Mouse (Mus musculus): Measurements from ENCODE around the gene Rap1b. TPM values are rescaled to one million over a fixed set of nuclear protein-coding genes. Genes with fewer than 3 reads are reported as not detected.

Rap1b gene
- polyA plus RNA-seq, 1 experiment from 2014 or later = 261 TPM

DNA sequence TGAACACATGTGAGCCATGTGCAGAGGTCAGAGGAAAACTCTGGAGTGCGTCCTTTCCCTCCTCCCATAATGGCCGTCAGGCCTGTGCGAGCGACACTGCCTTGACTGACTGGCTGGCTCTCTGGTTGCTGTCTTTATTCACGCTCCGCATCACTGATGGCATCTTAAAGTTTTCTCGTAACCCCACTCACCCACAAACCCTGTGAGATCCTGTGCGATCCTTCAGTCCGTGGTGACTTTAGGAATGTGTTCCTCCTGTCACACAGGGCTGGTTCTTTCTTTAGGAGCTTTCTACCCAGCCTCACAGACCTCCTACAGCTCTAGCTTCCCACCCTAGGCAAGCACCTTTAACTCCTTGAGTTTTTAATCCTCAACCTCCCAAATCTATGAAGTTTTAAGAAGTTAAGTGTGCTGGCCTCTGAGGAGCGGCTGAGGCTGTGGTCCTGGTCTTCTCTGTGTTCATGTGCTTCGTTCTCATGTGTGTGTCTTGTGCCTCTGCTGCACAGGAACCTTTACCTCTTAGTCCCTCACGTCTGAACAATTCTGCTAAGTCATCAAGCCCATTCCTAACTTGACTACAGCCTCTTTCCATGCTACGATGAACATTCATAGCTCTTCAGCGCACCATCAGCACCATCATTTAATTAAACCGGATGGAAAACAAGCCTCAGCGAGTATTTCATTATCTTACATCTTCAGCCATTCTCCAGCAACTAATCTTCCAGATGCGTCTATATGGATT, 73.3 kb downstream of the Rap1b start:
- no peak for DNase-seq (ENCODE audit: low spot score)

DNA sequence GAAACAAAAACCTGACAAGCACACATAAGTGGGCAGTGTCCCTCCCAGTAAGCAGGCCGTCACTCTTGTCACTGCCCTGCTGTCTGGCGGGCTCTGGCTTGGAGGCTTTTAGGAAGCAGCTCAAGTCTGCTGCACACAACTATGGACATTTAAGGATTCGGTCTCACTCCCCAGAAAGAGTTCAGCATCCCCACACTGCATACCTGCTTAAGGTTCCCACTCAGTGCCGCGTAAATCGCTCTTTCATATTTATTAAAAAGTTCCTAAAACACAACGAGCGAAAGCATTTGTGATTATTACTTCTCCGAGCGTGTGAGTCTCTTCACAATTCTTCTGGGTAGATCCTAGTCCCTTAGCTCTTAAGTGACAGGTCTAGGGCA, 74.7 kb downstream of the Rap1b start:
- DNase-seq (ENCODE audit: low spot score) = no peak

- no peak for DNase-seq (ENCODE audit: low spot score)
These were observed 75.3 kb downstream of the Rap1b start for GRCm38 (mm10) chr10:117770286-117771130.

DNA sequence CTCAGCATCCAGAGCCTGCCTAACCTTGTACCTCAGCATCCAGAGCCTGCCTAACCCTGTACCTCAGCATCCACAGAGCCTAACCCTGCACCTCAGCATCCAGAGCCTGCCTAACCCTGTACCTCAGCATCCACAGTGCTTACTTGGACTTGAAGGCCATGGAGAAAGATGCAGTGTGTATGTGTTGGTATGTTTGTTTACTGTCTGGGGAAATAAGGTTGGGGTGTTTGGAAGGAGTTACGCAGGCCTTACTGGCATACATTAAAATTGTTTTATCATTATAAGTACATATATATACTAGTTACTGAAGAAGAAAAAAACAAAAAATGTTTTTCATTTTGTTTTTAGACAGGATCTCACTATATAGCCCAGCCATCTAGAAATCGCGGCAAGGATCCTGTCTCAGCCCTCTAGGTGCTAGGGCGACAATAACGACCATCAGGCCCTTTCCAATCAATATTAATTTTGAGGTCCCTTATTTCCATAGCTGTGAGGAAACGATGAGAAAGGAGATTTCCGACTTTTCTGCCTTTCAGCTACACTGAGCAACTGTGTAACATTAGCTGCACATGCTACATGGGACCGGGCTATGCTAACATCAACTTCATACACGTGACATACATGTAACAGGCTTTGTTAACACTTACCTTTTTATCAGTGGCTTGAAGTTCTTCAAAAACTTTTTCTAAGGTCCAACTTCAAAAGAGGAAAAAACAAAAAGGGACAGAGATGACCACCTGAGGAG, 76.1 kb downstream of the Rap1b start:
- no peak for DNase-seq (ENCODE audit: low spot score)

- DNase-seq (ENCODE audit: low spot score) = no peak
These were observed 77.7 kb downstream of the Rap1b start for GRCm38 (mm10) chr10:117768141-117768440.

DNA sequence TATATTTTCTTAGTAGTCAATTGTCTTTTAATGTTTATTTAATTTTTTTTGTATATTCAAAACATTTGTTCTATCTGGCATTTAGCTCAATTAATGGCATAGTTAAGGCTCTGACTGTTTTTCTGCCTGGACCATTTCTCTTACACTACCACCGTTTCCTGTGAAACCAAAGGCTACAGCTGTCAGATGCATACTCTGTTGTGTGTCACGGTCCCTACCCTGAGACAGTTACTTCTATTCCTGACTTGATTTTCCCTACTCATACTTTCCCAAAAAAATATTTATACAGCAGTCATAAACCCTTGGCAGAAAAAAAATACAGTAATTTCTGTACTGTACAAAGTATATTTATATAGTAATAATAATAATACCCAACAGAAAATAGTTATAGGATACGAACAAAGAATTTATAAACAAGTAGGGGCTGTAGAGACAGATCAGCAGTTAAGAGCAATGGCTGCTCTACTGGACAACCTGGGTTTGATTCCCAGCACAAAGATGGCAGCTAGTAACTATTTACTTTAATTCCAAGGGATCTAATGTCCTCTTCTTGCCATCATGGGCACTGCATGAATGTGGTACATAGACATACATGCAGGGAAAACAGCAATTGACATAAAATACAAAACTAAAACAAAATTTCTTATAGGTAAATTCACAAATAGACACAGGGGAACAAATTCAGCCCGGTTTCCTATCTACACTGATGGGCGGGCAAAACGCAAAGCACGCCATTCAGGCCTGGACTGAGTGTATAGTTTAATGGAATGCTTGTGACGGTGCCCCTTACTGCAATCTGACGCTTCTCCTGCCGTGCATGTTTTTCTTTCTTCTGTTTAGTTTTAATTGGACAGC, 78.3 kb downstream of the Rap1b start:
- DNase-seq (ENCODE audit: low spot score) = no peak

GRCm38 (mm10) chr10:117766896-117767160, 79.0 kb downstream of the Rap1b start:
- no peak for DNase-seq (ENCODE audit: low spot score)

GRCm38 (mm10) chr10:117766111-117766895, 79.5 kb downstream of the Rap1b start:
- no peak for DNase-seq (ENCODE audit: low spot score)

GRCm38 (mm10) chr10:117765116-117765894, 80.5 kb downstream of the Rap1b start:
- DNase-seq (ENCODE audit: low spot score) = no peak

DNA sequence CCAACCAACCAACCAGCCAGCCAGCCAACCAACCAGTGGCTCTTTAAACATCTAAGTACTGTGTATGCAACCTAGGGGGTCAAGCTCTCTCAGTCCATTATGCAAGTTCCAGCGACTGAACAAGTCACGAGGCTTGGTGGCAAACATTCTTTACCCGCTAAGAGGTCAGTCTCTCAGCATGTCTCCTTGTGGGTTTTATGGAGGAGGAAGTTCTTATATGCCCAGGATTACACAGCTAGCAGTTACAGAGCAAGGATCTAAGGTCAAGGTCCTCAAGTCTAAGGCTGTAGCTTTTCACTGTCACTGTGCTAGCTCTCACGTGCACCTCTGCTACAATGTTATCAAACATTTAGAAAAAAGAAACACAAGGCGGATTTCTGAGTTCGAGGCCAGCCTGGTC, 81.2 kb downstream of the Rap1b start:
- no peak for DNase-seq (ENCODE audit: low spot score)

Other genes starting within 250 kb of the Rap1b start
- 3.0 and 3.5 TPM in 2 replicates for gene Cpm, start 216.5 kb downstream of the Rap1b start, polyA plus RNA-seq (2015; fragmentation: Nextera tagmentation; extraction: Ambion mirVana)
- 35.5 and 44.6 TPM in 2 replicates for gene Mdm2, start 135.3 kb downstream of the Rap1b start, polyA plus RNA-seq (2015; fragmentation: Nextera tagmentation; extraction: Ambion mirVana)
- gene Slc35e3, start 99.7 kb downstream of the Rap1b start, polyA plus RNA-seq (2015; fragmentation: Nextera tagmentation; extraction: Ambion mirVana) = 8.1 and 8.4 TPM in 2 replicates
- 73.7 and 81.7 TPM in 2 replicates for gene Nup107, start 53.3 kb downstream of the Rap1b start, polyA plus RNA-seq (2015; fragmentation: Nextera tagmentation; extraction: Ambion mirVana)